Mouse (Mus musculus): ENCODE data around the gene Hrasls5.

DNA sequence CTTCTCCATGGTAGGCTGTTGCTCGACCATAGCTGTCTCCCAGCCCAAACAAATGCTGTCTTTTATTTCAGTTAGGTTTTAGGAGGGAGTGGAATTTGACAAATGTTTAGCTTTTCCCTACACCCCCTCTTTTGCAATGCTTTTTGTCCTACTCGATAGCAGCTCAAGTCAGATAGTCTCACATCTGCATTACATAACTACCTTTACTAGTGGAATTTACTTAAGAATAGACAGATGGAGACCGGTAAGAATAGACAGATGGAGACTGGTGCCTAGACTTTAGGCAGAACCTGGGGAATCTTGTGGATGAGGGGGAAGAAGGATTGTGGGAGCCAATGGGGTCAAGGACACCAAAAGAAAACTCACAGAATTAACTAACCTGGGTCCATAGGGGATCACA, 28.7 kb upstream of the Hrasls5 start:
- no peak for TF ChIP-seq CTCF (IDR thresholded peaks at IDR 0.05; ENCODE audit: borderline replicate concordance, insufficient read depth, low read length)
- TF ChIP-seq POLR2A (IDR thresholded peaks at IDR 0.05; ENCODE audit: low read depth, low read length) = no peak
